8 mouse cellular contexts compared by ENCODE assay signal in genomic region chr2:33154751-33155372, GRCm38 (mm10). TPM values are rescaled to one million over a fixed set of nuclear protein-coding genes. Genes with fewer than 3 reads are reported as not detected.
DNase-seq lines count a peak whose midpoint lies in the region; ATAC-seq and TF ChIP-seq lines count a peak whose summit lies in the region.

No protein-coding gene starts in this region.

- H3K9ac ChIP-seq in CH12.LX (ENCODE audit: insufficient read depth, low read depth) = no peak overlapping the region
- no peak overlapping the region for H3K9ac ChIP-seq in embryonic facial prominence, embryonic 15.5 days
- H3K9ac ChIP-seq in heart, embryonic 16.5 days (ENCODE audit: low read length) = no peak overlapping the region
- no peak overlapping the region for H3K9ac ChIP-seq in liver, postnatal 0 days (replicated peaks)

- TF ChIP-seq POLR2A in CH12.LX (IDR thresholded peaks at IDR 0.05; ENCODE audit: low read depth, low read length) = no peak
- no peak for TF ChIP-seq POLR2A in bone marrow macrophage, adult 2 months (IDR thresholded peaks at IDR 0.05; ENCODE audit: borderline replicate concordance, low read depth, low read length)
- TF ChIP-seq POLR2A in thymus, adult 2 months (IDR thresholded peaks at IDR 0.05; ENCODE audit: control insufficient read depth, extremely low read depth, insufficient read depth, low read length, poor library complexity) = no peak

- no peaks in the 10 kb centered on the region for H3K27me3 ChIP-seq in CH12.LX (replicated peaks)
- no peaks in the 10 kb centered on the region for H3K27me3 ChIP-seq in embryonic facial prominence, embryonic 15.5 days
- H3K27me3 ChIP-seq in heart, embryonic 16.5 days (ENCODE audit: control insufficient read depth, insufficient read depth, low read length) = no peaks in the 10 kb centered on the region
- H3K27me3 ChIP-seq in liver, postnatal 0 days (ENCODE audit: insufficient read depth, low read length) = no peaks in the 10 kb centered on the region
- H3K27me3 ChIP-seq in thymus, adult 2 months (ENCODE audit: control insufficient read depth, insufficient read depth, low read length) = no peaks in the 10 kb centered on the region

- no peak for TF ChIP-seq EP300 in CH12.LX (IDR thresholded peaks at IDR 0.05; ENCODE audit: low read length)
- no peak for TF ChIP-seq EP300 in liver, postnatal 0 days (IDR thresholded peaks at IDR 0.05; ENCODE audit: low read depth)

- TF ChIP-seq CTCF in CH12.LX (conservative IDR thresholded peaks at IDR 0.05 in 1 of 2, IDR thresholded peaks at IDR 0.05 in 1 of 2; ENCODE audit: low read depth in 2 of 2, low read length in 2 of 2) = peak; percentile 96
- TF ChIP-seq CTCF in bone marrow macrophage, adult 2 months (IDR thresholded peaks at IDR 0.05; ENCODE audit: low read depth, low read length) = peak; percentile 72
- TF ChIP-seq CTCF in liver, postnatal 0 days (IDR thresholded peaks at IDR 0.05; ENCODE audit: low read depth) = peak; percentile 95
- peak; percentile 64; the same call in 1 of the 2 replicates for TF ChIP-seq CTCF in thymus, adult 2 months (IDR thresholded peaks at IDR 0.05; ENCODE audit: borderline replicate concordance, control insufficient read depth, extremely low read depth, insufficient read depth, low read length, poor library complexity)

- peak; percentile 97 for TF ChIP-seq RAD21 in CH12.LX (IDR thresholded peaks at IDR 0.05; ENCODE audit: low read depth, low read length)

- whole genome bisulfite sequencing in embryonic facial prominence, embryonic 15.5 days = 18% methylated on average over 5 of the region's 5 CpGs
- WGBS in heart, embryonic 16.5 days = 28% methylated on average over 5 of the region's 5 CpGs
- WGBS in liver, postnatal 0 days (ENCODE audit: insufficient replicate concordance) = 31% methylated on average over 5 of the region's 5 CpGs
- 47% methylated on average over 5 of the region's 5 CpGs for WGBS in thymus, adult 2 months

- peaks cover 0 to 12% of the 10 kb centered on the region in 2 experiments; a peak in 2 of 4 replicates for H3K4me1 ChIP-seq in CH12.LX (ENCODE audit: control insufficient read depth in 1 of 2, insufficient read depth in 2 of 2)
- no peaks in the 10 kb centered on the region for H3K4me1 ChIP-seq in bone marrow macrophage, adult 2 months (ENCODE audit: control insufficient read depth, insufficient read depth, low read length)
- peaks cover 4% of the 10 kb centered on the region for H3K4me1 ChIP-seq in embryonic facial prominence, embryonic 15.5 days
- peaks cover 5% of the 10 kb centered on the region for H3K4me1 ChIP-seq in heart, embryonic 16.5 days (ENCODE audit: control insufficient read depth, insufficient read depth, low read length)
- no peaks in the 10 kb centered on the region for H3K4me1 ChIP-seq in liver, postnatal 0 days (ENCODE audit: insufficient read depth)
- H3K4me1 ChIP-seq in thymus, adult 2 months (replicated peaks; ENCODE audit: control insufficient read depth, insufficient read depth, low read length) = no peaks in the 10 kb centered on the region

- DNase-seq in CH12.LX (ENCODE audit: extremely low read depth) = peak; percentile 69
- DNase-seq in kidney, postnatal 10 days = peak; percentile 86
- peak; percentile 73 for DNase-seq in liver, postnatal 0 days
- DNase-seq in thymus, adult 2 months = peak; percentile 71

- no peak overlapping the region for H3K4me3 ChIP-seq in CH12.LX (replicated peaks in 1 of 3; ENCODE audit: low read depth in 2 of 3, low read length in 2 of 3, poor library complexity in 1 of 3)
- H3K4me3 ChIP-seq in bone marrow macrophage, adult 2 months (ENCODE audit: insufficient read depth, low read length) = no peak overlapping the region
- no peak overlapping the region for H3K4me3 ChIP-seq in embryonic facial prominence, embryonic 15.5 days (replicated peaks)
- H3K4me3 ChIP-seq in heart, embryonic 16.5 days (ENCODE audit: low read length) = no peak overlapping the region
- H3K4me3 ChIP-seq in liver, postnatal 0 days (ENCODE audit: low read depth, low read length) = no peak overlapping the region
- no peak overlapping the region for H3K4me3 ChIP-seq in thymus, adult 2 months (ENCODE audit: control insufficient read depth, insufficient read depth, low read length)

- in situ Hi-C loops in CH12.LX (cut with MboI; ENCODE audit: low pct_ligation_motif_present, low pct_unique_long_range_greater_than_20kb, low sequenced_read_pairs) = loop anchor here (5.0 kb wide), 3 partner anchors 77 to 247 kb away; no protein-coding TSS in a partner anchor

- no peak overlapping the region for H3K27ac ChIP-seq in CH12.LX (ENCODE audit: insufficient read depth, low read depth)
- H3K27ac ChIP-seq in bone marrow macrophage, adult 2 months (ENCODE audit: insufficient read depth, low read depth, low read length) = no peak overlapping the region
- H3K27ac ChIP-seq in embryonic facial prominence, embryonic 15.5 days (replicated peaks) = no peak overlapping the region
- H3K27ac ChIP-seq in heart, embryonic 16.5 days (ENCODE audit: low read length) = no peak overlapping the region
- H3K27ac ChIP-seq in liver, postnatal 0 days (ENCODE audit: low read depth) = no peak overlapping the region
- H3K27ac ChIP-seq in thymus, adult 2 months (ENCODE audit: control insufficient read depth, insufficient read depth, low read length) = no peak overlapping the region

- H3K79me2 ChIP-seq in CH12.LX (replicated peaks; ENCODE audit: control insufficient read depth, extremely low read depth, insufficient read depth, poor library complexity, severe bottlenecking) = no peaks in the 10 kb centered on the region

- H3K4me2 ChIP-seq in CH12.LX (ENCODE audit: insufficient read depth, low read depth, poor library complexity, severe bottlenecking) = no peak overlapping the region
- H3K4me2 ChIP-seq in embryonic facial prominence, embryonic 15.5 days (replicated peaks) = no peak overlapping the region
- H3K4me2 ChIP-seq in heart, embryonic 16.5 days (ENCODE audit: low read depth, low read length) = no peak overlapping the region
- no peak overlapping the region for H3K4me2 ChIP-seq in liver, postnatal 0 days (ENCODE audit: low read depth, low read length)

- peaks cover 0 to 5% of the 10 kb centered on the region in 2 experiments for H3K36me3 ChIP-seq in CH12.LX (replicated peaks in 1 of 2; ENCODE audit: control insufficient read depth in 1 of 2, insufficient read depth in 1 of 2, low read length in 1 of 2)
- H3K36me3 ChIP-seq in embryonic facial prominence, embryonic 15.5 days = no peaks in the 10 kb centered on the region
- no peaks in the 10 kb centered on the region for H3K36me3 ChIP-seq in heart, embryonic 16.5 days (ENCODE audit: control insufficient read depth, insufficient read depth)
- no peaks in the 10 kb centered on the region for H3K36me3 ChIP-seq in liver, postnatal 0 days (replicated peaks; ENCODE audit: insufficient read depth, low read length)
- no peaks in the 10 kb centered on the region for H3K36me3 ChIP-seq in thymus, adult 2 months (ENCODE audit: control insufficient read depth, insufficient read depth, low read length)

- dilution Hi-C loops in CH12.LX (cut with MboI; ENCODE audit: extremely low pct_ligation_motif_present, extremely low pct_unique_long_range_greater_than_20kb, low sequenced_read_pairs) = no loop called here

- ATAC-seq in embryonic facial prominence, embryonic 15.5 days (ENCODE audit: insufficient number of reproducible peaks, low FRiP score, low TSS enrichment, low read depth) = 0 out of 2 replicates have a peak, but pooled peaks have one; percentile 32
- ATAC-seq in heart, embryonic 16.5 days (replicated peaks; ENCODE audit: extremely low read depth, insufficient read depth, low FRiP score) = peak; percentile 25; the same call in 1 of the 2 replicates
- ATAC-seq in liver, postnatal 0 days = no peak; the same call in 1 of the 2 replicates
- peak; percentile 50 for ATAC-seq in neutrophil, adult 5-6 weeks (ENCODE audit: extremely low read depth, insufficient number of reproducible peaks, low FRiP score, poor library complexity, severe bottlenecking)

- no peaks in the 10 kb centered on the region for H3K9me3 ChIP-seq in CH12.LX (replicated peaks; ENCODE audit: low read length)
- no peaks in the 10 kb centered on the region for H3K9me3 ChIP-seq in embryonic facial prominence, embryonic 15.5 days (replicated peaks)
- no peaks in the 10 kb centered on the region for H3K9me3 ChIP-seq in heart, embryonic 16.5 days (replicated peaks; ENCODE audit: control insufficient read depth, low read length)
- H3K9me3 ChIP-seq in liver, postnatal 0 days (ENCODE audit: low read length) = no peaks in the 10 kb centered on the region

TF ChIP-seq in CH12.LX, 34 proteins besides CTCF, POLR2A, EP300 and RAD21 (continues in another document):
- TF ChIP-seq USF2 (conservative IDR thresholded peaks at IDR 0.05; ENCODE audit: low read depth, low read length) (no peak), SMC3 (IDR thresholded peaks at IDR 0.05; ENCODE audit: low read depth, low read length) (peak; percentile 90), E2F4 (IDR thresholded peaks at IDR 0.05; ENCODE audit: insufficient replicate concordance, low read depth, low read length) (no peak), MEF2A (IDR thresholded peaks at IDR 0.05; ENCODE audit: borderline replicate concordance, low read depth, low read length) (no peak), USF1 (IDR thresholded peaks at IDR 0.05; ENCODE audit: low read depth, low read length) (no peak), TBP (conservative IDR thresholded peaks at IDR 0.05; ENCODE audit: low read depth, low read length) (no peak), JUND (conservative IDR thresholded peaks at IDR 0.05; ENCODE audit: low read depth, low read length) (0 out of 2 replicates have a peak, but pooled peaks have one; percentile 25), JUN (IDR thresholded peaks at IDR 0.05; ENCODE audit: insufficient read depth, low read depth, low read length) (no peak), ZC3H11A (IDR thresholded peaks at IDR 0.05; ENCODE audit: low read depth, low read length) (peak; percentile 74), RCOR1 (conservative IDR thresholded peaks at IDR 0.05; ENCODE audit: low read depth, low read length) (no peak), NELFE (IDR thresholded peaks at IDR 0.05; ENCODE audit: low read depth, low read length) (no peak), TCF12 (IDR thresholded peaks at IDR 0.05; ENCODE audit: low read depth, low read length) (no peak), ZMIZ1 (IDR thresholded peaks at IDR 0.05; ENCODE audit: low read depth, low read length) (no peak)

RNA-seq across cellular contexts. Expression of gene Garnl3, which starts 23.4 kb away (rescaled TPM):
- 0.08 and 0.25 TPM in 2 replicates for total RNA-seq in CH12.LX (2012; rRNA removed)
- total RNA-seq in CH12.LX (2014; rRNA removed) = 0.49 TPM in 1 of 2 replicates, not detected in the other
- 0.16 and 0.19 TPM in 2 replicates for polyA plus RNA-seq in CH12.LX (2012; ENCODE audit: insufficient read length, low read depth)
- polyA plus RNA-seq in bone marrow macrophage, adult 2 months (2012; ENCODE audit: insufficient read depth, insufficient read length, missing spikeins) = 3.0 and 4.4 TPM in 2 replicates
- 8.8 and 10.7 TPM in 2 replicates for polyA plus RNA-seq in embryonic facial prominence, embryonic 15.5 days (2015; fragmentation: Nextera tagmentation; extraction: Ambion mirVana)
- polyA plus RNA-seq in heart, embryonic 16.5 days (2015; fragmentation: Nextera tagmentation; extraction: Ambion mirVana) = 8.2 and 8.3 TPM in 2 replicates
- polyA plus RNA-seq in liver, postnatal 0 days (2015; fragmentation: Nextera tagmentation; extraction: Ambion mirVana) = 0.40 and 0.50 TPM in 2 replicates
- total RNA-seq in neutrophil, adult 5-6 weeks (2017) = 0.25 and 2.2 TPM in 2 replicates
- 0.96 and 1.2 TPM in 2 replicates for polyA plus RNA-seq in thymus, adult 2 months (2012; rRNA removed)
